8 mouse cellular contexts compared by ENCODE assay signal in the genomic region with DNA sequence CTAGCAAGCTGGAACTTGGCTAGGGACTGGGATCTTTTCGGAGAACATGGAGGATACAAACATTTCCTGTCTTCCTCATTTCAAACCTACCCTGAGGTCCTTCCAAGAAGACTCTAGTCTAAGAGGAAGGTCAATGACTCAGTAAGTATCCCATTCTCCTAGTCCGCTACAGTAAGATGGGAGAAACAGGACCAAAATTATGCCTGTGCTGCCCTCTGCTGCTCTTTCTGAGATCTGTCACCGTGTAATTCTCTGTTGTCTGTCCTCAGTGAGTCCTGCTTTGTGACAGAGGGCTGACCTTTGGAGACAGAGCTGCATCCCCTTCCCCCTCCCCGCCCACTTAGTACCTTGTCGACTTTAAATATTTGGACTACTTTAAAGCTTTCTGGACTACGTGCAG.
DNase-seq lines count a peak whose midpoint lies in the region; ATAC-seq lines count a peak whose summit lies in the region.

No protein-coding gene starts in this region.

- no peaks in the 10 kb centered on the region for H3K4me1 ChIP-seq in forebrain, embryonic 11.5 days (replicated peaks; ENCODE audit: control insufficient read depth, insufficient read depth, low read length)

- H3K27me3 ChIP-seq in forebrain, embryonic 11.5 days (ENCODE audit: control insufficient read depth, insufficient read depth, low read length): no peaks in the 10 kb centered on the region

- H3K36me3 ChIP-seq in forebrain, embryonic 11.5 days (ENCODE audit: control insufficient read depth, insufficient read depth, low read length): no peaks in the 10 kb centered on the region

- H3K9me3 ChIP-seq in forebrain, embryonic 11.5 days (ENCODE audit: control insufficient read depth, low read length): no peaks in the 10 kb centered on the region; the same call in 1 of the 2 replicates

- intact Hi-C loops in left cerebral cortex, postnatal 14 days (cut with DNase I): loop anchor here (2.0 to 10.0 kb wide), 3 partner anchors 194 to 1932 kb away; no protein-coding TSS in a partner anchor

- ATAC-seq in forebrain, embryonic 11.5 days (replicated peaks; ENCODE audit: low FRiP score): peak; percentile 69
- no peak for ATAC-seq in activated CD4-positive, CD25-positive, alpha-beta regulatory T cell, adult 4 months

- no peak overlapping the region for H3K9ac ChIP-seq in forebrain, embryonic 11.5 days (ENCODE audit: low read length)

- H3K4me2 ChIP-seq in forebrain, embryonic 11.5 days (ENCODE audit: low read depth, low read length, severe bottlenecking): no peak overlapping the region

- WGBS in forebrain, embryonic 11.5 days: 27% methylated on average over 6 of the region's 6 CpGs

- peak; percentile 31 to 81 for DNase-seq in adrenal gland, adult (ENCODE audit: inconsistent age in 2 of 2, low spot score in 1 of 2)
- DNase-seq in adrenal gland, postnatal 4 days (ENCODE audit: low spot score in 2 of 2): no peak
- peak; percentile 15 to 58 for DNase-seq in adrenal gland, postnatal 36 days
- peak; percentile 69 for DNase-seq in forebrain, embryonic 11.5 days (ENCODE audit: low spot score)
- peak; percentile 2 for DNase-seq in induced T-regulatory cell, adult 2 months (ENCODE audit: low read depth)
- DNase-seq in left cerebral cortex, postnatal 14 days (ENCODE audit: low spot score in 2 of 2): peak; percentile 16 to 53
- peak; percentile 42 for DNase-seq in neural tube, embryonic 10.5 days (ENCODE audit: extremely low spot score, low spot score)

- no peak overlapping the region for H3K27ac ChIP-seq in forebrain, embryonic 11.5 days (ENCODE audit: low read depth, low read length)

- no peak overlapping the region for H3K4me3 ChIP-seq in forebrain, embryonic 11.5 days (ENCODE audit: low read depth, low read length)

Comparison
In these comparisons a context has a peak if more than half of its experiments do, and no peak if none do; other contexts are left out.
1. DNase-seq: peak in adrenal gland, adult (2 of 2), adrenal gland, postnatal 36 days (2 of 2), forebrain, embryonic 11.5 days (single experiment), induced T-regulatory cell, adult 2 months (single experiment), left cerebral cortex, postnatal 14 days (2 of 2) and neural tube, embryonic 10.5 days (single experiment); none in adrenal gland, postnatal 4 days (0 of 2).